In the genomic region with DNA sequence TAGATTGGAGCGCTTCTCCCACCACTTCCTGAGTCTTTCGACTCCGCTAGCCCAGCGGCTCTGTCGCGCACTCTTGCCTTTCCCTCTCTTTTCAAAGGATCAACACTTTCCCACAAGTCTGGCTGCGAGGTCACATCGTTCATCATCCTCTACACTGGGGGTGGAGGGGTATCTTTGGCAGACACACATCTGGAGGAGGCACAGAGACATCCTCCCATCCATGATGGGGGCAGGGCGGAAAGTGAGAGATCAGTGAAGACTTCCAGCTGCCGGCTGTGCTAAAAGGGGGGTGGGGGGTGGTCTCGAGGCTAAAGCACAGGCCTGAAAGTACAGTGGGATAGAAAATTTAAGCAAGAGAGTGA, we compare ENCODE assay signal across 8 mouse cellular contexts. TPM values are rescaled to one million over a fixed set of nuclear protein-coding genes. Genes with fewer than 3 reads are reported as not detected.
DNase-seq lines count a peak whose midpoint lies in the region; ATAC-seq and TF ChIP-seq lines count a peak whose summit lies in the region.

No protein-coding gene starts in this region.

- no peaks in the 10 kb centered on the region for H3K27me3 ChIP-seq in kidney, embryonic 15.5 days
- no peaks in the 10 kb centered on the region for H3K27me3 ChIP-seq in heart, embryonic 15.5 days
- no peaks in the 10 kb centered on the region for H3K27me3 ChIP-seq in limb, embryonic 14.5 days (ENCODE audit: control insufficient read depth, insufficient read depth, low read length)
- H3K27me3 ChIP-seq in midbrain, embryonic 15.5 days (replicated peaks) = no peaks in the 10 kb centered on the region

- no peaks in the 10 kb centered on the region for H3K9me3 ChIP-seq in kidney, embryonic 15.5 days (replicated peaks)
- no peaks in the 10 kb centered on the region for H3K9me3 ChIP-seq in heart, embryonic 15.5 days (replicated peaks)
- H3K9me3 ChIP-seq in limb, embryonic 14.5 days (ENCODE audit: control insufficient read depth, low read length) = no peaks in the 10 kb centered on the region
- no peaks in the 10 kb centered on the region for H3K9me3 ChIP-seq in midbrain, embryonic 15.5 days

- peak overlapping the region; percentile 66 for H3K4me3 ChIP-seq in kidney, embryonic 15.5 days (replicated peaks)
- peak overlapping the region; percentile 96 for H3K4me3 ChIP-seq in heart, embryonic 15.5 days
- H3K4me3 ChIP-seq in limb, embryonic 14.5 days (replicated peaks; ENCODE audit: low read length) = peak overlapping the region; percentile 99
- peak overlapping the region; percentile 89 for H3K4me3 ChIP-seq in midbrain, embryonic 15.5 days

- WGBS in kidney, embryonic 15.5 days = 0% methylated on average over 11 of the region's 11 CpGs
- WGBS in heart, embryonic 15.5 days = under 1% methylated on average over 11 of the region's 11 CpGs
- WGBS in limb, embryonic 14.5 days = under 1% methylated on average over 11 of the region's 11 CpGs
- under 1% methylated on average over 11 of the region's 11 CpGs for WGBS in midbrain, embryonic 15.5 days

- DNase-seq in kidney, adult 11 months = no peak
- DNase-seq in cerebellum, adult 9-10 months = peak; percentile 72
- peak; percentile 56 for DNase-seq in limb, embryonic 14.5 days (ENCODE audit: low spot score)
- DNase-seq in urinary bladder, adult 2 months (ENCODE audit: low spot score) = no peak
- no peak for DNase-seq in layer of hippocampus, adult 9-11 months

- TF ChIP-seq POLR2A in limb, embryonic 14.5 days (IDR thresholded peaks at IDR 0.05; ENCODE audit: borderline replicate concordance, extremely low read depth, insufficient read depth, insufficient read length) = no peak

- H3K36me3 ChIP-seq in kidney, embryonic 15.5 days = peaks cover 11% of the 10 kb centered on the region
- peaks cover 10% of the 10 kb centered on the region; the same call in 1 of the 2 replicates for H3K36me3 ChIP-seq in heart, embryonic 15.5 days
- peaks cover 8% of the 10 kb centered on the region for H3K36me3 ChIP-seq in limb, embryonic 14.5 days (ENCODE audit: control insufficient read depth, insufficient read depth, low read length)
- peaks cover 3% of the 10 kb centered on the region; the same call in 1 of the 2 replicates for H3K36me3 ChIP-seq in midbrain, embryonic 15.5 days (replicated peaks)

- peak overlapping the region; percentile 97 for H3K27ac ChIP-seq in kidney, embryonic 15.5 days
- peak overlapping the region; percentile 88 for H3K27ac ChIP-seq in heart, embryonic 15.5 days
- peak overlapping the region; percentile 89 for H3K27ac ChIP-seq in limb, embryonic 14.5 days (replicated peaks; ENCODE audit: low read depth, low read length)
- H3K27ac ChIP-seq in midbrain, embryonic 15.5 days = peak overlapping the region; percentile 78

- H3K4me1 ChIP-seq in kidney, embryonic 15.5 days = peaks cover 41% of the 10 kb centered on the region
- H3K4me1 ChIP-seq in heart, embryonic 15.5 days (replicated peaks) = peaks cover 32% of the 10 kb centered on the region
- H3K4me1 ChIP-seq in limb, embryonic 14.5 days (ENCODE audit: control insufficient read depth, insufficient read depth, low read length) = peaks cover 30% of the 10 kb centered on the region
- peaks cover 37% of the 10 kb centered on the region for H3K4me1 ChIP-seq in midbrain, embryonic 15.5 days

- peak; percentile 41 for ATAC-seq in kidney, embryonic 15.5 days (replicated peaks; ENCODE audit: low FRiP score)
- ATAC-seq in heart, embryonic 15.5 days (replicated peaks; ENCODE audit: insufficient number of reproducible peaks, insufficient read depth, low FRiP score, low read depth) = peak; percentile 0; the same call in 1 of the 2 replicates
- ATAC-seq in limb, embryonic 14.5 days (ENCODE audit: low FRiP score, low read depth) = peak; percentile 7; the same call in 1 of the 2 replicates
- peak; percentile 18 for ATAC-seq in midbrain, embryonic 15.5 days (replicated peaks)

- peak overlapping the region; percentile 52 for H3K9ac ChIP-seq in kidney, embryonic 15.5 days
- peak overlapping the region; percentile 60 for H3K9ac ChIP-seq in heart, embryonic 15.5 days
- peak overlapping the region; percentile 57 for H3K9ac ChIP-seq in limb, embryonic 14.5 days (ENCODE audit: low read depth, low read length, severe bottlenecking)
- peak overlapping the region; percentile 45 for H3K9ac ChIP-seq in midbrain, embryonic 15.5 days

- H3K4me2 ChIP-seq in kidney, embryonic 15.5 days = peak overlapping the region; percentile 81
- H3K4me2 ChIP-seq in heart, embryonic 15.5 days = peak overlapping the region; percentile 74
- peak overlapping the region; percentile 90 for H3K4me2 ChIP-seq in limb, embryonic 14.5 days (replicated peaks; ENCODE audit: low read depth, low read length, severe bottlenecking)
- peak overlapping the region; percentile 92 for H3K4me2 ChIP-seq in midbrain, embryonic 15.5 days

RNA-seq across cellular contexts. Expression of a gene that starts 0.6 kb away (rescaled TPM):
- 9.1 and 9.5 TPM in 2 replicates for polyA plus RNA-seq in kidney, embryonic 15.5 days (2015; fragmentation: Nextera tagmentation; extraction: Ambion mirVana)
- polyA plus RNA-seq in heart, embryonic 15.5 days (2015; fragmentation: Nextera tagmentation; extraction: Ambion mirVana) = 8.7 and 14.6 TPM in 2 replicates
- 87.2 and 129 TPM in 2 replicates for polyA plus RNA-seq in limb, embryonic 14.5 days (2012; rRNA removed)
- polyA plus RNA-seq in limb, embryonic 14.5 days (2014; fragmentation: Nextera tagmentation; extraction: Ambion mirVana) = 9.6 and 10.2 TPM in 2 replicates
- 3.7 and 5.7 TPM in 2 replicates for polyA plus RNA-seq in midbrain, embryonic 15.5 days (2015; fragmentation: Nextera tagmentation; extraction: Ambion mirVana)
- polyA plus RNA-seq in urinary bladder, adult 2 months (2012; rRNA removed) = 122 and 145 TPM in 2 replicates

RNA-seq across cellular contexts. Expression of a gene that starts 10.4 kb away (rescaled TPM):
- 5.3 and 5.8 TPM in 2 replicates for polyA plus RNA-seq in kidney, embryonic 15.5 days (2015; fragmentation: Nextera tagmentation; extraction: Ambion mirVana)
- polyA plus RNA-seq in heart, embryonic 15.5 days (2015; fragmentation: Nextera tagmentation; extraction: Ambion mirVana) = 4.6 and 5.5 TPM in 2 replicates
- 21.1 and 25.3 TPM in 2 replicates for polyA plus RNA-seq in limb, embryonic 14.5 days (2012; rRNA removed)
- 6.9 and 8.2 TPM in 2 replicates for polyA plus RNA-seq in limb, embryonic 14.5 days (2014; fragmentation: Nextera tagmentation; extraction: Ambion mirVana)
- polyA plus RNA-seq in midbrain, embryonic 15.5 days (2015; fragmentation: Nextera tagmentation; extraction: Ambion mirVana) = 25.0 and 26.7 TPM in 2 replicates
- 22.9 and 29.3 TPM in 2 replicates for polyA plus RNA-seq in urinary bladder, adult 2 months (2012; rRNA removed)

Comparison
In these comparisons a context has a peak if more than half of its experiments do, and no peak if none do; other contexts are left out.
1. DNase-seq: peak in cerebellum, adult 9-10 months (single experiment) and limb, embryonic 14.5 days (single experiment); none in kidney, adult 11 months (single experiment), urinary bladder, adult 2 months (single experiment) and layer of hippocampus, adult 9-11 months (single experiment).
2. Peak in every context shown above with its lines, with median percentiles within 50 percentile points of each other: ATAC-seq, H3K27ac ChIP-seq, H3K4me2 ChIP-seq, H3K4me3 ChIP-seq and H3K9ac ChIP-seq.